Comparison of ENCODE assay signal across 26 mouse cellular contexts in genomic region chr7:47163203-47163602, GRCm38 (mm10). TPM values are rescaled to one million over a fixed set of nuclear protein-coding genes. Genes with fewer than 3 reads are reported as not detected.
DNase-seq lines count a peak whose midpoint lies in the region; ATAC-seq and TF ChIP-seq lines count a peak whose summit lies in the region.
"Had no signal": no experiment of that assay in that cellular context is flagged by ENCODE, and none has a peak within 500 bp of the region (broad histone marks: within the 10 kb centered on the region; RNA-seq: fewer than 3 reads in every experiment).

No protein-coding gene starts in this region.

- H3K27me3 ChIP-seq in midbrain, postnatal 0 days (ENCODE audit: insufficient read depth, low read length), result no peaks in the 10 kb centered on the region
- no peaks in the 10 kb centered on the region for H3K27me3 ChIP-seq in midbrain, embryonic 10.5 days (ENCODE audit: low read depth, poor library complexity, severe bottlenecking)
- H3K27me3 ChIP-seq: embryonic facial prominence, embryonic 13.5 days; forebrain, embryonic 12.5 days; heart, embryonic 12.5 days; hindbrain, embryonic 15.5 days had no signal

- WGBS in midbrain, postnatal 0 days, result 88% methylated on average over 4 of the region's 4 CpGs
- 88% methylated on average over 4 of the region's 4 CpGs for WGBS in midbrain, embryonic 10.5 days

- no peak overlapping the region for H3K9ac ChIP-seq in midbrain, postnatal 0 days (replicated peaks; ENCODE audit: low read length, poor library complexity, severe bottlenecking)
- H3K9ac ChIP-seq: embryonic facial prominence, embryonic 13.5 days; forebrain, embryonic 12.5 days; heart, embryonic 12.5 days; hindbrain, embryonic 15.5 days had no signal

- TF ChIP-seq CTCF in layer of hippocampus, adult 2 months (conservative IDR thresholded peaks at IDR 0.05), result peak; percentile 17; the same call in 1 of the 2 replicates
- TF ChIP-seq CTCF in midbrain, postnatal 0 days (IDR thresholded peaks at IDR 0.05), result peak; percentile 21; the same call in 1 of the 2 replicates

- no peak overlapping the region for H3K4me3 ChIP-seq in layer of hippocampus, adult 2 months
- H3K4me3 ChIP-seq in midbrain, postnatal 0 days (ENCODE audit: low read depth, low read length), result no peak overlapping the region
- no peak overlapping the region for H3K4me3 ChIP-seq in midbrain, embryonic 10.5 days
- H3K4me3 ChIP-seq: embryonic facial prominence, embryonic 13.5 days; forebrain, embryonic 12.5 days; gastrocnemius, adult 2 months; heart, embryonic 12.5 days; hindbrain, embryonic 10.5 days; hindbrain, embryonic 15.5 days had no signal

- no peak overlapping the region for H3K4me2 ChIP-seq in midbrain, postnatal 0 days (ENCODE audit: low read depth, low read length, poor library complexity, severe bottlenecking)
- H3K4me2 ChIP-seq: embryonic facial prominence, embryonic 13.5 days; forebrain, embryonic 12.5 days; heart, embryonic 12.5 days; hindbrain, embryonic 15.5 days had no signal

- ATAC-seq in midbrain, postnatal 0 days (ENCODE audit: low FRiP score), result no peak
- no peak for ATAC-seq in frontal cortex, adult (ENCODE audit: low TSS enrichment)
- ATAC-seq: CD4-positive, CD25-positive, alpha-beta regulatory T cell, adult 4 months; forebrain, embryonic 16.5 days had no signal

- no peaks in the 10 kb centered on the region for H3K4me1 ChIP-seq in midbrain, postnatal 0 days (ENCODE audit: insufficient read depth, low read length)
- 0 out of 2 replicates have a peak, but pooled peaks cover 4% of the 10 kb centered on the region for H3K4me1 ChIP-seq in midbrain, embryonic 10.5 days
- H3K4me1 ChIP-seq: embryonic facial prominence, embryonic 13.5 days; heart, embryonic 12.5 days; hindbrain, embryonic 10.5 days; hindbrain, embryonic 15.5 days had no signal

- H3K9me3 ChIP-seq in midbrain, postnatal 0 days (ENCODE audit: low read length), result no peaks in the 10 kb centered on the region
- H3K9me3 ChIP-seq in midbrain, embryonic 10.5 days (replicated peaks), result no peaks in the 10 kb centered on the region
- H3K9me3 ChIP-seq: embryonic facial prominence, embryonic 13.5 days; forebrain, embryonic 12.5 days; G1E; heart, embryonic 12.5 days; hindbrain, embryonic 10.5 days; hindbrain, embryonic 15.5 days had no signal

- DNase-seq in layer of hippocampus, adult 2 months (ENCODE audit: low spot score in 2 of 2), result no peak
- no peak for DNase-seq in layer of hippocampus, postnatal 14 days (ENCODE audit: low spot score in 2 of 2)
- DNase-seq in midbrain, postnatal 0 days (ENCODE audit: low spot score), result peak; percentile 33
- no peak for DNase-seq in midbrain, embryonic 10.5 days (ENCODE audit: low spot score)
- DNase-seq in NIH3T3 (ENCODE audit: low read depth), result peak; percentile 17
- peak; percentile 46 for DNase-seq in ovary, postnatal 14 days (ENCODE audit: low spot score)
- DNase-seq: adrenal gland, postnatal 25 days; B cell, adult 2 months; cerebellum, adult 18-20 months; cerebellum, adult 9-11 months; cerebellum, postnatal 36 days; gastrocnemius, adult 2 months; gastrocnemius, postnatal 25 days had no signal

- no peaks in the 10 kb centered on the region for H3K36me3 ChIP-seq in midbrain, postnatal 0 days (ENCODE audit: insufficient read depth, low read length)
- H3K36me3 ChIP-seq in midbrain, embryonic 10.5 days, result no peaks in the 10 kb centered on the region
- H3K36me3 ChIP-seq: embryonic facial prominence, embryonic 13.5 days; forebrain, embryonic 12.5 days; G1E; heart, embryonic 12.5 days; hindbrain, embryonic 10.5 days; hindbrain, embryonic 15.5 days had no signal

- H3K27ac ChIP-seq in layer of hippocampus, adult 2 months, result no peak overlapping the region
- H3K27ac ChIP-seq in midbrain, postnatal 0 days (ENCODE audit: low read depth, low read length), result no peak overlapping the region
- no peak overlapping the region for H3K27ac ChIP-seq in midbrain, embryonic 10.5 days (replicated peaks)
- H3K27ac ChIP-seq: embryonic facial prominence, embryonic 13.5 days; forebrain, embryonic 12.5 days; gastrocnemius, adult 2 months; hindbrain, embryonic 10.5 days; hindbrain, embryonic 15.5 days had no signal

RNA-seq across cellular contexts. Expression of gene Ptpn5, which starts 29.7 kb away (rescaled TPM):
- total RNA-seq in layer of hippocampus, adult 2 months (2021), result 100 to 1,000 TPM; 104 to 107 TPM
- total RNA-seq in layer of hippocampus, postnatal 14 days (2021), result 100 to 1,000 TPM; 102 to 103 TPM
- 114 and 124 TPM in 2 replicates for total RNA-seq in midbrain, postnatal 0 days (2014; rRNA removed)
- polyA plus RNA-seq in midbrain, postnatal 0 days (2015; fragmentation: Nextera tagmentation; extraction: Ambion mirVana), result 187 and 195 TPM in 2 replicates
- polyA plus RNA-seq in midbrain, embryonic 10.5 days (2016; fragmentation: Nextera tagmentation; extraction: Ambion mirVana), result 6.6 and 17.6 TPM in 2 replicates
- total RNA-seq: gastrocnemius, adult 2 months; gastrocnemius, postnatal 25 days; granulocyte monocyte progenitor cell, adult 5-6 weeks; heart, adult 8-10 months; heart, postnatal 25 days had no signal
- polyA plus RNA-seq: G1E had no signal

RNA-seq across cellular contexts. Expression of gene Mrgpra6, which starts 41.5 kb away (rescaled TPM):
- not detected for total RNA-seq in layer of hippocampus, adult 2 months (2021)
- not detected for total RNA-seq in layer of hippocampus, postnatal 14 days (2021)
- not detected in 2 replicates for total RNA-seq in midbrain, postnatal 0 days (2014; rRNA removed)
- polyA plus RNA-seq in midbrain, postnatal 0 days (2015; fragmentation: Nextera tagmentation; extraction: Ambion mirVana), result not detected in 2 replicates
- not detected in 2 replicates for polyA plus RNA-seq in midbrain, embryonic 10.5 days (2016; fragmentation: Nextera tagmentation; extraction: Ambion mirVana)
- total RNA-seq: adrenal gland, postnatal 25 days; G1E; gastrocnemius, adult 2 months; gastrocnemius, postnatal 25 days; granulocyte monocyte progenitor cell, adult 5-6 weeks; heart, adult 8-10 months; heart, postnatal 25 days had no signal
- polyA plus RNA-seq: CD4-positive, CD25-positive, alpha-beta regulatory T cell, adult 4 months; embryonic facial prominence, embryonic 13.5 days; forebrain, embryonic 12.5 days; forebrain, embryonic 16.5 days; G1E; heart, embryonic 12.5 days; heart, embryonic 16.5 days; hindbrain, embryonic 10.5 days; hindbrain, embryonic 15.5 days had no signal

Comparison
In these comparisons a context has a peak if more than half of its experiments do, and no peak if none do; other contexts are left out.
1. DNase-seq: peak in midbrain, postnatal 0 days (single experiment), NIH3T3 (single experiment) and ovary, postnatal 14 days (single experiment); none in layer of hippocampus, adult 2 months (0 of 2), layer of hippocampus, postnatal 14 days (0 of 2) and midbrain, embryonic 10.5 days (single experiment).